Comparison of ENCODE assay signal across 16 mouse cellular contexts in genomic region chr10:102999584-102999983, GRCm38 (mm10). TPM values are rescaled to one million over a fixed set of nuclear protein-coding genes. Genes with fewer than 3 reads are reported as not detected.
"Had no signal": no experiment of that assay in that cellular context is flagged by ENCODE, and none has a peak within 500 bp of the region (broad histone marks: within the 10 kb centered on the region; RNA-seq: fewer than 3 reads in every experiment).

No protein-coding gene starts in this region.

- H3K4me1 ChIP-seq: limb, embryonic 13.5 days; midbrain, embryonic 10.5 days; neural tube, embryonic 15.5 days had no signal

- H3K27ac ChIP-seq: limb, embryonic 13.5 days; liver, embryonic 14.5 days; midbrain, embryonic 10.5 days; neural tube, embryonic 15.5 days had no signal

- H3K4me2 ChIP-seq: limb, embryonic 13.5 days; neural tube, embryonic 15.5 days had no signal

- H3K9ac ChIP-seq: limb, embryonic 13.5 days; liver, embryonic 14.5 days; neural tube, embryonic 15.5 days had no signal

- H3K27me3 ChIP-seq: neural tube, embryonic 15.5 days had no signal

- H3K9me3 ChIP-seq: limb, embryonic 13.5 days; midbrain, embryonic 10.5 days; neural tube, embryonic 15.5 days had no signal

- H3K4me3 ChIP-seq: limb, embryonic 13.5 days; midbrain, embryonic 10.5 days; myocyte; neural tube, embryonic 15.5 days had no signal

- H3K36me3 ChIP-seq: limb, embryonic 13.5 days; midbrain, embryonic 10.5 days; neural tube, embryonic 15.5 days had no signal

- DNase-seq: kidney, adult 2 months; kidney, postnatal 36 days; left cerebral cortex, postnatal 4 days; lung, adult 2 months; lung, postnatal 14 days; midbrain, embryonic 14.5 days; thymus, adult 18-20 months; thymus, postnatal 14 days had no signal

RNA-seq across cellular contexts. Expression of gene Alx1, which starts 30.4 kb away (rescaled TPM):
- total RNA-seq: layer of hippocampus, adult 18-20 months; left cerebral cortex, adult 18-20 months; liver, adult 2 months had no signal
- polyA plus RNA-seq: liver, adult 2 months; lung, adult 2 months; midbrain, embryonic 14.5 days had no signal
